Mouse (Mus musculus) gastrocnemius, postnatal 4 days (tissue): ENCODE results near the gene Hspg2. TPM values are rescaled to one million over a fixed set of nuclear protein-coding genes. Genes with fewer than 3 reads are reported as not detected.

Experiments used
- DNase-seq, 2 experiments: peaks; one replicate each; pipeline ENCODE4 v3.0.0; 2021 to 2022; ENCODE audit warnings: low spot score in 2 of 2, mixed read lengths in 2 of 2
- microRNA-seq: library from miRNA; unstranded; fragments of <30 nt; microRNA quantifications from one replicate; pipeline ENCODE4 v1.2.0, GENCODE M21; 2021
- total RNA-seq, 2 experiments: library from RNA; stranded (reverse); gene quantifications; 2 replicates each; pipeline ENCODE4 v1.2.3; 2021

Gene Hspg2
- total RNA-seq, 2 experiments from 2014 or later: 336 to 381 TPM

DNA sequence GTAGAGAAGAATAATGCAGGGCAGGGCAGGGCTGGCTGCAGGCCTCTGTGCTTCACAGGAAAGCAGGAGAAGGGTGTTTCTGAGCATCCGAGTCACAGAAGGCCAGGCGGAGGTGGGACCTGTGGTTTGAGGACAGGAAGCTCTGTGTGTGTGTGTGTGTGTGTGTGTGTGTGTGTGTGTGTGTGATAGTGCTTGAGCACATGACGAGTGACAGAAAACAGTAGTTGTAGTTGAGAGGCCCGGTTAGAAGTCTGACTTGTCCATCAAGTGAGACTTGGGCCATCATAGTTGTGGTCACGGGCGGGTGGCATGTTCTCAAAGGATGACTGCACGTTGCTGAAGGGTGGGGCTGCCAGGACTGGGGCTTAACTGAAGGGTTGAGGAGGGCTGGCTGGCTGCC lies 141.1 kb downstream of the Hspg2 start:
- no peak for DNase-seq

DNA sequence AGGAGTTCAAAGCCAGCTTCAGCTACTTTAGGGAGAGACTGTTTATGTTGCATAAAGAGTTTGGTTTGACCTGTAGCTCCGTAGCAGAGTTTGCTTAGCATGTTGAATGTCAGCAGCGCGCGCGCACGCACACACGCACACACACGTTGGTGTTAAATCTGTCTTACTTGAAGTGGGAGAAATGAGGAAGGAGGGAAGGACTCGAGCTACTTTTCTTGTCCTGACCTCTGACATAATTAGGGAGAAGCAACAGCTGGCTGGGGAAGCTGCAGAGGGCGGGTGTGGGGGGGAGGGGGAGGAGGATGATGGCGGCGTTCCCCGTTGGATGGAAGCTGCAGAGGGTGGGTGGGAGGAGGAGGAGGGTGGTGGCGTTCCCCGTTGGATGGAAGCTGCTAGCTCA lies 141.7 kb downstream of the Hspg2 start:
- DNase-seq: no peak

Small RNAs within 50 kb of the gene (microRNA-seq; reads per million reads assigned to microRNA genes)
- 2.3 reads per million, percentile 4 among the genes with 10 or more reads in this experiment for gene Mir7018

Other genes starting within 250 kb of the Hspg2 start
- 10 to 100 TPM; 22.2 to 22.8 TPM for gene Wnt4, start 191.3 kb upstream of the Hspg2 start, total RNA-seq
- 100 to 1,000 TPM; 298 to 314 TPM for gene Cdc42, start 111.0 kb upstream of the Hspg2 start, total RNA-seq
- gene Cela3a, start 59.0 kb upstream of the Hspg2 start, total RNA-seq: under 1 TPM in 1 of 2 experiments, not detected in 1; 0.34 TPM
- gene Cela3b, start 38.2 kb upstream of the Hspg2 start, total RNA-seq: under 1 TPM in 1 of 2 experiments, not detected in 1; 0.34 TPM
- under 1 TPM in 1 of 2 experiments, not detected in 1; 0.34 TPM for gene 1700013G24Rik, start 15.5 kb upstream of the Hspg2 start, total RNA-seq
- gene Ldlrad2, start 105.8 kb downstream of the Hspg2 start, total RNA-seq: not detected
- 10 to 100 TPM; 42.9 to 65.7 TPM for gene Usp48, start 125.0 kb downstream of the Hspg2 start, total RNA-seq
- gene Rap1gap, start 196.0 kb downstream of the Hspg2 start, total RNA-seq: 1 to 10 TPM; 6.6 to 7.4 TPM